Mouse (Mus musculus): ENCODE measurements around the gene Slc44a2. TPM values are rescaled to one million over a fixed set of nuclear protein-coding genes. Genes with fewer than 3 reads are reported as not detected.
A peak's percentile ranks its signal among the peaks of the same experiment; 100 is the strongest.

The Slc44a2 gene
- total RNA-seq, 2 experiments from 2014 or later: 63.4 to 65.0 TPM

DNA sequence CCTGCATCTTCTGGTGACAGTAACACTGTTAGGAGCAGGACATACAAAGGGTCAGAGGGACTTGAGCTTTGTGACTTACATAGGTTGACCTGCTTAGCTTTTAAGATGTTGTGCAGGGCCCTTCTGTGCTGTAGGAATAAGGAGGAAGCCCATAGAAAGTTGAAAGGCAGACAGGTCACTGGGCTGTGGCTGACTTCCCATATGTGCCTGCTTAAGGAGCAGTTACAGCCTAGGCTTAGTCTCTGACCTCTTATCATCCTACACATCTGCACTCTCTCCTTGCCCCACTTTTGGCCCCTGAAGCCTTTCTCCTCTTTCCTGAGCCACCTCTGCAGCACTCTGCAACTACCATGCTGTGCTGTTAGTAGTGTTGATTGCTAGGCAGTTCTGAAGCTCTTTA lies 63.5 kb downstream of the Slc44a2 start:
- no peak for DNase-seq

DNA sequence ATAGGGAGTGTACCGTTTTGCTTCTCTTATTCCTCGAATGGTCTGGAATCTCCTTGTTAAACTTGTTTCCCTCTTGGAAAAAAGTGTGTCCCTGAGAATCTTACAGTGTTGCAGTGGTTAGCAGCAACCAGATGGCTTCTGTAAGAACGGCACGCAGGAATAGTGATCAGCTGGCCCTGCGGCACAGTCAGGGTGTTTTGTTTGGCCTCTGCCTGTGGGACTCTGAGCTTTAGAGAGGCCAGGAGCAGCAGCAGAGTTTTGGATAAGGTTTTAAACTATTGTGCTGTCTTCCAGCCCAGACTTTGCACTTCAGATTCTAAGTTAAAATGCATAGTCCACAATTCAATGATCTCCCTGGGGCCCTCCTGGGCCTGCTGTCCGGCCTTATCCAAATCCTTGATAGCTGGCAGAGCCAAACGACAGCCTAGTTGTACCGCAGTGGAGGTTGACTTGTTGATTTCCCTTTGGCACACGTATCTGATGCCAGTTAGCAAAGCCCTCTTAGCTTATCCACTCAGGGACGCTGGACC lies 72.2 kb downstream of the Slc44a2 start:
- no peak for DNase-seq

DNA sequence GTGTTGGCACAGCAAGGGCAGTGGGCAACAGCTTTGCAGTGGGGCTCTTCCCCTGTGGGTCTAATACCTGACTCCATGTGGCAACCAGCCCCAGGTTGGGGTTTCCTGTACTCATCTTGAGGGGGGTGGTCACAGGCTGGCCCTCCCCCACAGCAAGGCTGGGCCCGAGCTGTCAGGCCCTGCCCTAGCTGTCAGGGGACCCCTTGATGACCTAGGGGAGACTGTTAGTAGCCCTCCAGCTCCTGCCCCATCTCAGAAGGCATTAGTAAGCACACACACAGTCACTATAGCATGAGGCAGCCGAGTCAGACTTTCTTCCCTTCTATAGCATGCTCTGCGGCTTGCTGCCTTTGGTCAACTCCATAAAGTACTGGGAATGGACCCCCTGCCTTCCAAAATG lies 75.2 kb downstream of the Slc44a2 start:
- DNase-seq: no peak

DNA sequence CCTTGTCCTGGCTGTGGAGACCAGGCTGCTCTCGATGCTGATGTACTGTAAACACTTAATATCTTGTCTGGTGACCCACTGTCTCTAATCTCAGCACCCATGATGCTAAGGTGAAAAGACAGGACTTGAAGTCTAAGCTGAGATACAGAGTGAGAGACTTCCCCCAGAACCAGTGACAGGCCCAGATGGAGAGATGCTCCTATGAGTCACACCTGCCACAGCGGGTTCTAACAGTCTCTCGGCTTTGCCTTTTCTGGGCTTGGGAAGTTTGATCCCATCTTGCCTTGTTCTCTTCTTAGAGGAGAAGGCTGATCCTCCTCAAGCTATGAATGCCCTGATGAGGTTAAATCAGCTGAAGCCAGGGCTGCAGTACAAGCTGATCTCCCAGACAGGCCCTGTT lies 76.7 kb downstream of the Slc44a2 start:
- DNase-seq: no peak

DNA sequence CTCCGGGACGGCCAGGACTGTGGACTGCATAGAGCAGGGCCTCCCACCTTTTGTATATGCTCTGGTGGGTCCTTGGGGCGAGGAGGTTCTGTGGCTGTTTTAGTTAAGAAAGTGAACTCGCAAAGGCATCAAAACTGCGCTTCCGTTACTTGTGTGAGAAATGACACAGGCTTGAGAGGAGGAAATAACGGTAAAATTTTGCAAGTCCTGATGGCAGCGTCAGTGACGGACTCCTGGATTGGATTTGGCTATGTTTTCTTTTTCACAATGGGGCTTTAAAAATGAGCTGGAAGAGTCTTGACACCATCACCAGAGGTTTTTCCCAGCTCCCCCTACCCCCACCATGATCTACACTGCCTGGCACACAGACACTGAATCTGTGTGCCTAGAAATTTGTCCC lies 80.5 kb downstream of the Slc44a2 start:
- no peak for DNase-seq

DNA sequence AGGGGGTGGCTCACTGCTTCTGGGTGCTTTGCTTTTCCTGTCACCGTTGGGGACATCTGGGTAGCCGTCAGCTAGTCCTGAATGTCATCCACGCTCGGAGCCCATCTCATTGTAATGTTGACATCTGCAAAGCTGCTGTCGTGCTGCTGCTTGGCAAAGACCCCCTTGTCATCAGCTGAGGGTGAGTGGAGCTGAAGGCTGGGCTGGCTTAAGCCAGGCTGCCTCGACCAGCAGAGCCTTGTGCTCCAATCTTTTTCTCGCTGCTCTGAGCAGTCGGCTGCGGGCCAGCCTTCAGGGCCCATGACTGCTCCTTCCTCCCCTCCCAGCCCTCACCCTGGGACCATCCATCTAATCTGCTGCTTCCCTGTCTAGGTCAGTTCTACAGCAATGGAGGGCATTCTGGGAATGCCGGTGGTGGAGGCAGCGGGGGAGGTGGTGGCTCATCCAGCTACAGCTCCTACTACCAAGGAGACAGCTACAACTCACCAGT lies 82.3 kb downstream of the Slc44a2 start:
- peak; percentile 67 for DNase-seq

DNA sequence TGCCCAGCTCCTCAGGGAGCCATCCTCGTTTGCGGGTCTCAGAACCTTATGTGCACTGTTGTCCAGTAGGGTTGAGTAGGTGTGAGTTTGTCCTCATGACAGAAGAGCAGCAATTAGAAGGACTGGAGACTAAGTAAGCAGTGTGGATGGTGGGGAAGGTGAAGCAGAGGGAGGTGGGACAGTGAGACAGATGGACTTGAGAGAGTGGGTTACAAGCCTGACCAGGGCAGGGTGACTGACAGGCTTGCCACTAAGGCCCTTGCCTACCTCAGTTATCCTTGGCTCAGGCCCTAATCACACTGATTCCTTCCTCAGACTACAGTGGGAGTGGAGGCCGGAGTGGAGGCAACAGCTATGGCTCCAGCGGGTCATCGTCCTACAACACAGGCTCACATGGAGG lies 83.2 kb downstream of the Slc44a2 start:
- DNase-seq: no peak

Other genes starting within 250 kb of the Slc44a2 start
- under 1 TPM; 0.14 to 0.23 TPM for gene Gm49373, start 247.6 kb upstream of the Slc44a2 start, total RNA-seq (2021)
- gene Fdx1l, start 247.1 kb upstream of the Slc44a2 start, total RNA-seq (2021): 10 to 100 TPM; 34.1 to 35.5 TPM
- 1 to 10 TPM in 1 of 2 experiments, under 1 TPM in 1; 0.64 to 2.2 TPM for gene Gm38431, start 228.7 kb upstream of the Slc44a2 start, total RNA-seq (2021)
- gene Raver1, start 228.7 kb upstream of the Slc44a2 start, total RNA-seq (2021): 10 to 100 TPM; 44.4 to 48.9 TPM
- gene Tyk2, start 189.5 kb upstream of the Slc44a2 start, total RNA-seq (2021): 1 to 10 TPM; 7.7 to 8.2 TPM
- 100 to 1,000 TPM; 145 to 158 TPM for gene Cdc37, start 170.7 kb upstream of the Slc44a2 start, total RNA-seq (2021)
- 10 to 100 TPM; 18.7 to 21.1 TPM for gene Pde4a, start 155.0 kb upstream of the Slc44a2 start, total RNA-seq (2021)
- 10 to 100 TPM; 33.7 to 37.7 TPM for gene Keap1, start 81.3 kb upstream of the Slc44a2 start, total RNA-seq (2021)
- under 1 TPM; 0.17 to 0.29 TPM for gene S1pr5, start 72.3 kb upstream of the Slc44a2 start, total RNA-seq (2021)
- 10 to 100 TPM; 53.1 to 59.1 TPM for gene Atg4d, start 55.4 kb upstream of the Slc44a2 start, total RNA-seq (2021)
- gene Kri1, start 32.7 kb upstream of the Slc44a2 start, total RNA-seq (2021): 10 to 100 TPM; 18.5 to 21.0 TPM
- gene Cdkn2d, start 29.3 kb upstream of the Slc44a2 start, total RNA-seq (2021): 10 to 100 TPM; 49.5 to 54.6 TPM
- gene Ap1m2, start 8.4 kb upstream of the Slc44a2 start, total RNA-seq (2021): not detected
- 10 to 100 TPM; 79.5 to 80.1 TPM for gene Ilf3, start 47.2 kb downstream of the Slc44a2 start, total RNA-seq (2021)
- gene Qtrt1, start 91.1 kb downstream of the Slc44a2 start, total RNA-seq (2021): 10 to 100 TPM; 11.3 to 13.3 TPM
- 10 to 100 TPM; 83.9 to 86.7 TPM for gene Dnm2, start 104.2 kb downstream of the Slc44a2 start, total RNA-seq (2021)
- 10 to 100 TPM; 38.6 to 46.3 TPM for gene Tmed1, start 189.6 kb downstream of the Slc44a2 start, total RNA-seq (2021)
- 1 to 10 TPM in 1 of 2 experiments, under 1 TPM in 1; 0.95 to 1.1 TPM for gene AB124611, start 205.5 kb downstream of the Slc44a2 start, total RNA-seq (2021)
- 10 to 100 TPM; 70.5 to 79.0 TPM for gene Carm1, start 226.2 kb downstream of the Slc44a2 start, total RNA-seq (2021)